Mouse (Mus musculus): ENCODE measurements around the gene Ccdc32. TPM values are rescaled to one million over a fixed set of nuclear protein-coding genes. Genes with fewer than 3 reads are reported as not detected.

Ccdc32 gene
- total RNA-seq, 2 experiments from 2014 or later, result 41.6 to 43.4 TPM

Other genes with a start within 250 kb of the Ccdc32 start
- 100 to 1,000 TPM; 109 to 128 TPM for gene Disp2, start 249.7 kb downstream of the Ccdc32 start, total RNA-seq (2021)
- 1 to 10 TPM; 7.6 to 8.3 TPM for gene Knstrn, start 215.4 kb downstream of the Ccdc32 start, total RNA-seq (2021)
- gene Ivd, start 167.4 kb downstream of the Ccdc32 start, total RNA-seq (2021), result 10 to 100 TPM; 50.7 to 57.6 TPM
- gene Bahd1, start 129.0 kb downstream of the Ccdc32 start, total RNA-seq (2021), result 10 to 100 TPM; 32.3 to 35.6 TPM
- 1 to 10 TPM; 4.0 to 4.3 TPM for gene Chst14, start 102.9 kb downstream of the Ccdc32 start, total RNA-seq (2021)
- gene Rpusd2, start 5.4 kb upstream of the Ccdc32 start, total RNA-seq (2021), result 1 to 10 TPM; 8.2 to 8.5 TPM
- gene Knl1, start 17.7 kb upstream of the Ccdc32 start, total RNA-seq (2021), result 1 to 10 TPM; 3.3 to 3.4 TPM
- 1 to 10 TPM; 4.8 to 7.3 TPM for gene Rad51, start 83.4 kb upstream of the Ccdc32 start, total RNA-seq (2021)
- gene Rmdn3, start 127.6 kb upstream of the Ccdc32 start, total RNA-seq (2021), result 10 to 100 TPM; 38.4 to 44.5 TPM
- not detected for gene Gchfr, start 138.4 kb upstream of the Ccdc32 start, total RNA-seq (2021)
- not detected for gene Gm14137, start 145.1 kb upstream of the Ccdc32 start, total RNA-seq (2021)
- 10 to 100 TPM; 51.3 to 52.0 TPM for gene Zfyve19, start 179.2 kb upstream of the Ccdc32 start, total RNA-seq (2021)
- 10 to 100 TPM; 25.0 to 25.1 TPM for gene Dnajc17, start 179.4 kb upstream of the Ccdc32 start, total RNA-seq (2021)
- gene Ppp1r14d, start 200.5 kb upstream of the Ccdc32 start, total RNA-seq (2021), result not detected
- under 1 TPM; 0.26 to 0.83 TPM for gene Spint1, start 208.0 kb upstream of the Ccdc32 start, total RNA-seq (2021)
- 10 to 100 TPM; 20.4 to 23.9 TPM for gene Rhov, start 241.9 kb upstream of the Ccdc32 start, total RNA-seq (2021)